Mouse (Mus musculus): ENCODE results near the gene Fyn. TPM values are rescaled to one million over a fixed set of nuclear protein-coding genes. Genes with fewer than 3 reads are reported as not detected.

Fyn gene
- polyA plus RNA-seq, 1 experiment from 2014 or later, result 24.0 TPM

GRCm38 (mm10) chr10:39555740-39556139, 187.1 kb downstream of the Fyn start:
- ATAC-seq (ENCODE audit: insufficient number of reproducible peaks, insufficient read depth, low FRiP score, low TSS enrichment, low read depth), result no peak
- H3K4me1 ChIP-seq (replicated peaks), result peaks cover 85% of the 10 kb centered on the region
- no peak overlapping the region for H3K4me3 ChIP-seq (replicated peaks)
- H3K4me2 ChIP-seq, result peak overlapping the region; percentile 8; the same call in 1 of the 2 replicates
- no peaks in the 10 kb centered on the region for H3K27me3 ChIP-seq
- H3K9me3 ChIP-seq, result no peaks in the 10 kb centered on the region
- peak overlapping the region; percentile 82 for H3K27ac ChIP-seq
- H3K9ac ChIP-seq (replicated peaks), result no peak overlapping the region
- H3K36me3 ChIP-seq, result no peaks in the 10 kb centered on the region
- WGBS, result 29% methylated on average over 5 of the region's 5 CpGs

DNA sequence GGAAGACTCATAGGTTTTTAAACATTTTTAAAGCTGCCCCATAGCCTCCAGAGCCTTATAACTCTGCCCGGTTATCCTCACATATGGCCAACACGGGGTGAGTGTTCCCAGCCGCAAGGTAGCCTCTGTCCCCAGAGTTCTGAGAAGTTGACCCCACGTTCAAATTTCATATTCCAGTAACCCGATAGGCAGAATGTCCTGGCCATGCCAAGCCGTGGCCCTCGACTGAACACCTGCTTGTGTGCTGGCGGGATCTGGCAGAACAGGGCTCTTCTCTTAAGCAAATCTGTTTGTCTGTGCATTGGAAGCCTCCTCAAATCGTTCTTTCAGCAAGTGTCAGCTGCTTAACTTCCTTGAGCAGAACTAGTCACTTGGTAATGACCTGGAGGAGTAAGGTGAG, 188.7 kb downstream of the Fyn start:
- Histone ChIP-seq H3K4me1 (replicated peaks) (peaks cover 70% of the 10 kb centered on the region), H3K4me2 (no peak overlapping the region)

GRCm38 (mm10) chr10:39557851-39558250, 189.2 kb downstream of the Fyn start:
- ATAC-seq (ENCODE audit: insufficient number of reproducible peaks, insufficient read depth, low FRiP score, low TSS enrichment, low read depth), result no peak
- no peak overlapping the region for H3K9ac ChIP-seq (replicated peaks)

More for the DNA sequence above, 188.7 kb downstream of the Fyn start:
- H3K27me3 ChIP-seq, result no peaks in the 10 kb centered on the region
- no peak overlapping the region for H3K4me3 ChIP-seq (replicated peaks)
- H3K9ac ChIP-seq (replicated peaks), result no peak overlapping the region
- no peak for ATAC-seq (ENCODE audit: insufficient number of reproducible peaks, insufficient read depth, low FRiP score, low TSS enrichment, low read depth)
- no peak overlapping the region for H3K27ac ChIP-seq
- no peaks in the 10 kb centered on the region for H3K9me3 ChIP-seq
- H3K36me3 ChIP-seq, result no peaks in the 10 kb centered on the region
- 71% methylated on average over 9 of the region's 9 CpGs for WGBS

GRCm38 (mm10) chr10:39558492-39559005, 189.9 kb downstream of the Fyn start:
- ATAC-seq (ENCODE audit: insufficient number of reproducible peaks, insufficient read depth, low FRiP score, low TSS enrichment, low read depth), result no peak

More at GRCm38 (mm10) chr10:39557851-39558250, 189.2 kb downstream of the Fyn start:
- Histone ChIP-seq H3K27ac (0 out of 2 replicates have a peak overlapping the region, but pooled peaks have one; percentile 47), H3K9me3 (no peaks in the 10 kb centered on the region), H3K4me3 (replicated peaks) (no peak overlapping the region), H3K27me3 (no peaks in the 10 kb centered on the region), H3K4me1 (replicated peaks) (peaks cover 65% of the 10 kb centered on the region), H3K36me3 (no peaks in the 10 kb centered on the region), H3K4me2 (no peak overlapping the region)
- WGBS, result 67% methylated on average over 7 of the region's 7 CpGs

GRCm38 (mm10) chr10:39559321-39559720, 190.7 kb downstream of the Fyn start:
- no peak overlapping the region for H3K27ac ChIP-seq
- WGBS, result 78% methylated on average over 3 of the region's 3 CpGs
- no peak overlapping the region for H3K4me2 ChIP-seq
- H3K4me1 ChIP-seq (replicated peaks), result peaks cover 63% of the 10 kb centered on the region
- H3K9me3 ChIP-seq, result no peaks in the 10 kb centered on the region
- H3K36me3 ChIP-seq, result no peaks in the 10 kb centered on the region
- H3K9ac ChIP-seq (replicated peaks), result no peak overlapping the region
- no peak for ATAC-seq (ENCODE audit: insufficient number of reproducible peaks, insufficient read depth, low FRiP score, low TSS enrichment, low read depth)
- no peak overlapping the region for H3K4me3 ChIP-seq (replicated peaks)
- no peaks in the 10 kb centered on the region for H3K27me3 ChIP-seq

More at GRCm38 (mm10) chr10:39558492-39559005, 189.9 kb downstream of the Fyn start:
- Histone ChIP-seq H3K4me1 (replicated peaks) (peaks cover 65% of the 10 kb centered on the region), H3K4me2 (no peak overlapping the region), H3K9me3 (no peaks in the 10 kb centered on the region), H3K27me3 (no peaks in the 10 kb centered on the region), H3K27ac (0 out of 2 replicates have a peak overlapping the region, but pooled peaks have one; percentile 47), H3K4me3 (replicated peaks) (no peak overlapping the region), H3K9ac (replicated peaks) (no peak overlapping the region), H3K36me3 (no peaks in the 10 kb centered on the region)
- WGBS, result 45% methylated on average over 5 of the region's 5 CpGs

DNA sequence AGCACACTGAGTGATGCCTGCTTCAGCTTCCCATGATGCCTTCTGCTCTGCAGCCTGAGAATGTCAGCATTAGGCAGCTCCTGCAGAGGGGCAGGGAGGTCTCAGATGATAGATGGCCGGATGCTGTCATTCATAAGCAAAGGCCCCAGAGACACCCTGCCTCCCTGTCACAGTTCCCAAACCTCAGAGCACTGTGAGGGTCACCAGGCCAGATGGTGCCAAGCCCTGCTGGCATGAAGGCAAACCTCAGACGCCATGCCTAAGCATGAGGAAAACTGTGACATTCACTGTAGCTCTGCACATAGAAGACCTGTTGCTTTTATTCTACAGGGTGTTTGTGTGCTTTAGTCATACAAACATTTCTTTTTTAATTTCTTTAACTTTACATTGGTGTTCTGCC, 193.7 kb downstream of the Fyn start:
- Histone ChIP-seq H3K36me3 (no peaks in the 10 kb centered on the region), H3K4me1 (replicated peaks) (peaks cover 47% of the 10 kb centered on the region)

DNA sequence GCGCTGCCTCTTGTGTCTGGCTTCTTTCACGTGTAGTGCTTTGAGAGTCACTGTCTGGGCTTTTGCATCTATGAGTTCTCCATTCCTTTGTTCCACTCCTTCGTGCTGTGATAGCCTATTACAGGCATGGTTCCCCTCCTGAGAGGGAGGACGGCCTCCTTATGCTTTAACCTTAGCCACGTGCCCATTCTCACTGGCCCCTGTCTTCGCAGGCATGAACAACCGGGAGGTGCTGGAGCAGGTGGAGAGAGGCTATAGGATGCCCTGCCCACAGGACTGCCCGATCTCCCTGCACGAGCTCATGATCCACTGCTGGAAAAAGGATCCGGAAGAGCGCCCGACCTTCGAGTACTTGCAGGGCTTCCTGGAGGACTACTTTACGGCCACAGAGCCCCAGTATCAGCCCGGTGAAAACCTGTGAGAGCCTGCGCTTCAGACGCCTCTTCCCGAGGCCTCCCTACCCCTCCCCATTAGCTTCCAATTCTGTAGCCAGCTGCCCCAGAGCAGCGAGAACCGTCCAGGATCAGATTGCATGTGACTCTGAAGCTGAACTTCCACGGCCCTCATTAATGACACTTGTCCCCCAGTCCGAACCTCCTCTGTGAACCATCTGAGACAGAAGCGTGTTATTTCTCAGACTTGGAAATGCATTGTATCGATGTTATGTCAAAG, 195.0 kb downstream of the Fyn start:
- H3K9ac ChIP-seq (replicated peaks), result no peak overlapping the region; the same call in 1 of the 2 replicates
- peak overlapping the region; percentile 53 for H3K27ac ChIP-seq
- ATAC-seq (ENCODE audit: insufficient number of reproducible peaks, insufficient read depth, low FRiP score, low TSS enrichment, low read depth), result no peak
- WGBS, result 31% methylated on average over 24 of the region's 24 CpGs
- no peak overlapping the region for H3K4me2 ChIP-seq
- no peaks in the 10 kb centered on the region for H3K9me3 ChIP-seq
- H3K4me3 ChIP-seq (replicated peaks), result no peak overlapping the region
- H3K27me3 ChIP-seq, result no peaks in the 10 kb centered on the region
- H3K4me1 ChIP-seq (replicated peaks), result peaks cover 34% of the 10 kb centered on the region
- H3K36me3 ChIP-seq, result no peaks in the 10 kb centered on the region

More for the DNA sequence above, 193.7 kb downstream of the Fyn start:
- no peaks in the 10 kb centered on the region for H3K9me3 ChIP-seq
- H3K27ac ChIP-seq, result no peak overlapping the region
- 72% methylated on average over 2 of the region's 2 CpGs for WGBS
- H3K4me2 ChIP-seq, result no peak overlapping the region
- H3K4me3 ChIP-seq (replicated peaks), result no peak overlapping the region
- H3K9ac ChIP-seq (replicated peaks), result no peak overlapping the region
- no peaks in the 10 kb centered on the region for H3K27me3 ChIP-seq
- no peak for ATAC-seq (ENCODE audit: insufficient number of reproducible peaks, insufficient read depth, low FRiP score, low TSS enrichment, low read depth)

DNA sequence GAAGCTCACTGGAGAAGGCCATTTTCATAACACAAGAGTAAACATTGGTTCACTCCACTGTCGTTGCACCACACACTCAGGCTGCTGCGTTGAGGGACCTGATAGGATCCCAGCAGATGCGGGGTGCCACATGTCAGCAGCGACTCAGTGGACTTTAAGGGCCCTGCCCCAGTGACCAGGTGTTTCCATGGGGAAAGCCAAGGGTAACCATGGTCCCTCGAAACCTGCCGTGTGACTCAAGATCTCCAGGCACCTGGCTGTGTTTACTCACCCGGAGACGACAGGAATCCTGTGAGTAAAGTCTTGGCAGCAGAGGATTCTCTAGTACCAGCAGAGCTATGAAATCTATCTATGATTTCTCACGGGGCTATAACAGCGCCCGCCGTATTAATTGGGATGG, 198.2 kb downstream of the Fyn start:
- no peak overlapping the region for H3K27ac ChIP-seq
- H3K27me3 ChIP-seq, result no peaks in the 10 kb centered on the region
- ATAC-seq (ENCODE audit: insufficient number of reproducible peaks, insufficient read depth, low FRiP score, low TSS enrichment, low read depth), result no peak
- H3K36me3 ChIP-seq, result no peaks in the 10 kb centered on the region
- H3K9ac ChIP-seq (replicated peaks), result no peak overlapping the region
- H3K4me3 ChIP-seq (replicated peaks), result no peak overlapping the region
- WGBS, result 87% methylated on average over 12 of the region's 12 CpGs
- H3K9me3 ChIP-seq, result no peaks in the 10 kb centered on the region
- H3K4me2 ChIP-seq, result no peak overlapping the region
- peaks cover 34% of the 10 kb centered on the region for H3K4me1 ChIP-seq (replicated peaks)

- Histone ChIP-seq H3K9ac (replicated peaks) (no peak overlapping the region), H3K4me1 (replicated peaks) (peaks cover 30% of the 10 kb centered on the region), H3K4me2 (no peak overlapping the region), H3K36me3 (no peaks in the 10 kb centered on the region), H3K27ac (no peak overlapping the region), H3K9me3 (no peaks in the 10 kb centered on the region), H3K4me3 (replicated peaks) (no peak overlapping the region), H3K27me3 (no peaks in the 10 kb centered on the region)
- no peak for ATAC-seq (ENCODE audit: insufficient number of reproducible peaks, insufficient read depth, low FRiP score, low TSS enrichment, low read depth)
- WGBS, result 86% methylated on average over 4 of the region's 4 CpGs
These were observed 200.3 kb downstream of the Fyn start for GRCm38 (mm10) chr10:39568991-39569390.

- Histone ChIP-seq H3K36me3 (no peaks in the 10 kb centered on the region), H3K4me1 (replicated peaks) (peaks cover 17% of the 10 kb centered on the region), H3K4me3 (replicated peaks) (no peak overlapping the region), H3K9ac (replicated peaks) (no peak overlapping the region), H3K9me3 (no peaks in the 10 kb centered on the region), H3K27me3 (no peaks in the 10 kb centered on the region), H3K27ac (no peak overlapping the region), H3K4me2 (no peak overlapping the region)
- 60% methylated on average over 7 of the region's 7 CpGs for WGBS
- no peak for ATAC-seq (ENCODE audit: insufficient number of reproducible peaks, insufficient read depth, low FRiP score, low TSS enrichment, low read depth)
These were observed 202.4 kb downstream of the Fyn start for GRCm38 (mm10) chr10:39571011-39571410.

DNA sequence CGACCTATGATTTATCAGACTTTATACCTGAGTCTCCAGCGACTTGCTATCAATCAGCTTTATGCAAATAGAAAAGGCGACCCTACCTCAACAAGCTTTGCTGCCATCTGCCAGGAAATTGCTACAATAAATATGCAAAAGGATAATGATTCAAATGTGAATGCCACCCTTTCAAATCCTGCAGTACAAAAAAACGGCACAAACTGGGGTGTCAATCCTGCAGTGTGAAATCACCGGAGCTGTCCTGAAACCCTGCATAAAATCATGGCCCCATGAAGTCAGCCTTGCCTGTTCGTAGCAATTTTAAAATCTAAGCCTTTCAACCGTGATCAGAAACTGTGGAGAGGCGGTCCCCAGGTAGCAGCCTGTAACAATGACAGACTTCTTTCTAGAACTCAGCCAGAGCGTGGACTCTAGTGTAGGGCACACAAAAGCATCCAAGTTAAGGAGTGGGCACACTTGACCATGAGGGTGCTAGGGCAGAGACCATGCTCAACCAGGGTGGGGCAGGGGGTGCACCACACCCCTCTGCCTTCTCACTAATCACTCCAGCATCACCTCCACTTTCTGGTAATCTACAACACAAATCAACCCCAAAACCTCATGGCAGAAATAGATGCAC, 203.5 kb downstream of the Fyn start:
- Histone ChIP-seq H3K4me3 (replicated peaks) (no peak overlapping the region), H3K9ac (replicated peaks) (no peak overlapping the region), H3K27ac (no peak overlapping the region), H3K36me3 (no peaks in the 10 kb centered on the region), H3K9me3 (no peaks in the 10 kb centered on the region), H3K4me2 (no peak overlapping the region), H3K4me1 (replicated peaks) (peaks cover 17% of the 10 kb centered on the region), H3K27me3 (no peaks in the 10 kb centered on the region)
- ATAC-seq (ENCODE audit: insufficient number of reproducible peaks, insufficient read depth, low FRiP score, low TSS enrichment, low read depth), result no peak
- WGBS, result 60% methylated on average over 9 of the region's 9 CpGs

All from limb, embryonic 12.5 days (tissue).